Mouse (Mus musculus): ENCODE data around the gene Ppp1r12b.

DNA sequence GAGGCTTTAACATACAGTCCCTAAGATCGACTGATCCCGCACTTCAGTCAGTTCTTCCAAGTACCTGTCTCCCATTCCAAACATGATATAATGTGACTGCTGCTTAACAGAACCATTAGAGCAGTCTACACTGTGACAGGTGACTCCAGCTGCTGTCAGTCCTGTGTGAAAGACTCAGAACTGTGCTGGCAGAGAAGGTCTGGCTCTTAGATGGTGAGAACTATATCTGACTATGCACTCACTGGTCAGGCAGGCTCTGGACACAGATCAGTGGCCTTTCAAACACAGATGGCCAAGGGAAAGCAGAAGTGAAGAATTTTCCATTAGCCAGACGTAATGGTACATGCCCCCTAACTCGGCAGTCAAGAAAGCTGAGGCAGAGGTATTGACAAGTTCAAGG lies 43.9 kb downstream of the Ppp1r12b start:
- no peak for TF ChIP-seq POLR2A (IDR thresholded peaks at IDR 0.05; ENCODE audit: insufficient read length, low read depth)
- TF ChIP-seq MAX (IDR thresholded peaks at IDR 0.05; ENCODE audit: low read depth), result no peak
- TF ChIP-seq CEBPB (IDR thresholded peaks at IDR 0.05; ENCODE audit: insufficient read depth, poor library complexity, severe bottlenecking), result no peak
- TF ChIP-seq TCF12 (IDR thresholded peaks at IDR 0.05; ENCODE audit: insufficient read depth, poor library complexity, severe bottlenecking), result no peak
- TF ChIP-seq USF1 (IDR thresholded peaks at IDR 0.05; ENCODE audit: low read depth), result no peak
- no peak for TF ChIP-seq E2F4 (IDR thresholded peaks at IDR 0.05; ENCODE audit: insufficient read depth)
- TF ChIP-seq TCF3 (IDR thresholded peaks at IDR 0.05; ENCODE audit: insufficient read length, low read depth), result no peak
- no peak for TF ChIP-seq POLR2AphosphoS2 (IDR thresholded peaks at IDR 0.05; ENCODE audit: insufficient read length, low read depth)
- TF ChIP-seq MYOD1 (IDR thresholded peaks at IDR 0.05; ENCODE audit: control insufficient read depth in 1 of 3, insufficient read length in 2 of 3, low read depth in 2 of 3), result peak in 1 of 3 experiments; percentile 51
